Mouse (Mus musculus) frontal cortex, adult 2 months (tissue): ENCODE measurements around the gene Zbed3. TPM values are rescaled to one million over a fixed set of nuclear protein-coding genes. Genes with fewer than 3 reads are reported as not detected.
"Not testable (repeated sequence)": the region's sequence is repeated elsewhere in the genome, so short reads cannot be mapped to it uniquely, and the experiment has no call there.

ENCODE experiments used
- DNase-seq, 2 experiments: peaks; one replicate each; pipeline ENCODE4 v3.0.0; 2022; ENCODE audit warnings: low spot score in 1 of 2; ENCODE audit errors: extremely low spot score in 1 of 2
- polyA plus RNA-seq: library from polyadenylated mRNA; depleted of rRNA; stranded (reverse); fragments of >200 nt; gene quantifications from 2 replicates; pipeline ENCODE4 v1.2.3, GENCODE M21; 2012; rRNA removed

Gene Zbed3
- polyA plus RNA-seq, 1 experiment, result 16.6 TPM

DNA sequence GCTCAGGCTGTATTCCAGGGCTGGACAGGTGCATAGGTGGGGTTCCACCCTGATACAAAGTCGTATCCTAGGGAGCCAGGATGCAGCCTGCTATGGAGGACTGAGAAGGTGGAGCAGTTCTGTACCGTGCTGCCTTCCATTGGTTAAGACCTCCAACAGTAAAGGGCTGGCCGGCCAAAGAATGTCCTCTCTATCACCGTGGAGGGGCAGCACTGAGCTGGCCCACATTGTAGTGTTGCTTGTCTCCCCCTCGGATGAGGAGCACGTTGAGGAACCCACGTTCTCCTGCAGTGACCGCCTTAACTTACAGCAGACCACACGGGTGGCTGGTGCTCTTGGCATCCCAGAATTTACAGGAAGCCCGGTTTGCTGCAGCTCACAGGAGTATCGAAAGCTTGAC, 7.1 kb downstream of the Zbed3 start:
- no peak for DNase-seq

DNA sequence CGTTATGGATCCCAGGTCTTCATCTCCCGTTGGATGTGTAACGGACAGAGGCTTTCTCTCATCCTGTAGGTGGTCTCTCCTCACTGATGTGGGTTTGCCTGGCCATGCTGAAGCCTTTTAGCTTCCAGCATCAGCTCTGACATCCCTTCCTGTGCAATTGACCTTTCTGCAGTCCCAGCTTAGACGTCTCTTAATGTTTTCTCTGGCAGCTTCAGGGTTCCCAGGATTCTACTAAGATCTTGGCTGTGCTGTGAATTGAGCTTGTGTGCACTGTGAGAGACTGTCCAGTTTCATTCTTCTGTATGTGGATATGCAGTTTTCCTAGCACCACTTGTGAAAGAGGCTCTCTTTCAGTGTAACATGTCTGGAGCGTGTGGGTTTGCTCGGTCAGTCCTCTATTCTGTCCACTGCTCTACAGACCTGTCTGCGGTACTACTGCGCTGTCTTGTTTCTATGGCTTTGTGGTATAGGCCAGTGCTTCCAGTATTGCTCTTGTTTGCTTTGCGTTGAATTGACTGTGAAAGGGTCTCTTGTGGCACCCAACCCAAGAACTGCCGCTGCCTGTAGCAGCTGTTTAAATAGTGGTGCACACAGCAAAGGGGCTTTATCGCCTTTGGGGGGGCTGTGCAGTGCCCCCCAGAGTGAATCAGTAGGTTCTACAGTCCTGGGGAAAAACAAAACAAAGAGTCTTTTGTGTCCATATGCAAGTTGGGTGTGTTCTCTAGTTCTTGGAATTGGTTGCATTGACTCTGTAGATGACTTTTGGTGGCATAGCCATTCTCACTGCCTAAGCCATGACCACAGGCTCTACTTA, 8.9 kb downstream of the Zbed3 start:
- no peak for DNase-seq

DNA sequence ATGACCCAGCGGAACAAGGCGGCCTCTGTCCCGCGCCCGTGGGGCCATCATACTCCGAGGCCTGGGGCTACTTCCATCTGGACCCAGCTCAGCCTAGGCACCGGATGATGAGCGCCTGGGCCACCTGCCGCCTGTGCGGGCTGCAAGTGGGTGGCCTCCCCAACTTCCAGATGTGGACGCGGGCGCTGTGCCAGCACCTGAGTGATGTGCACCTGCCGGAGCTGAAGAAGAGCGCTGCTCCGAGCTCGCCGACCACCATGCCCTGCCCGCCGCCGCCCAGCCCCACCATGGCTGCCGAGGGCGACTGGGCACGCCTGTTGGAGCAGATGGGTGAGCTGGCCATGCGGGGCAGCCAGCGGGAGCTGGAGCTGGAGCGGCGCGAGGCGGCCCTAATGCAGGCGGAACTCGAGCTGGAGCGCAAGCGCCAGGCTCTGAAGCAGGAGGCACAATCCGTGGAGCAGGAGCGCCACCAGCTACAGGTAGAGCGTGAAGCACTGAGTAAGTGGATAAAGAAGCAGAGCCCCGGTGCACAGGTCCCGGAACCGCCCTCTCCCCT, 12.8 kb downstream of the Zbed3 start:
- DNase-seq, result no peak

GRCm38 (mm10) chr13:95343470-95343869, 20.1 kb downstream of the Zbed3 start:
- DNase-seq, result no peak

DNA sequence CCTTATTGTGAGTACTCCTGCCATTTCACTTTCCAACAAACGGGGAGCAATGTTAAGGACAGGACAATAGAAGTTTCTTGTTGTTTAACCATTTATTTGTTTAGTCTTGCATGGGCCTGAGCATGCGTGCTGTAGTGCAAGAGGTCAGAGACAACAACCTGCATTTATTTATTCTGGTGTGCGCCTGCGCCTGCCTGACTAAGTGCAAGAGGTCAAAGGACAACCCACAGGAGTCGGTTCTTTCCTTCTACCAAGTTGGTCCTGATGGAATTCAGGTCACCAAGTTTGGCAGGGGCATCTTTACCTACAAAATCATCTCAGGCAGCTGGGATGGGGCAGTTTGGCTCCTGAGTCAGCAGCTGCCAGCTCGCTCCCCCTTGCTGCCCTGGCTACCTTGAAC, 22.5 kb downstream of the Zbed3 start:
- DNase-seq, result no peak

DNA sequence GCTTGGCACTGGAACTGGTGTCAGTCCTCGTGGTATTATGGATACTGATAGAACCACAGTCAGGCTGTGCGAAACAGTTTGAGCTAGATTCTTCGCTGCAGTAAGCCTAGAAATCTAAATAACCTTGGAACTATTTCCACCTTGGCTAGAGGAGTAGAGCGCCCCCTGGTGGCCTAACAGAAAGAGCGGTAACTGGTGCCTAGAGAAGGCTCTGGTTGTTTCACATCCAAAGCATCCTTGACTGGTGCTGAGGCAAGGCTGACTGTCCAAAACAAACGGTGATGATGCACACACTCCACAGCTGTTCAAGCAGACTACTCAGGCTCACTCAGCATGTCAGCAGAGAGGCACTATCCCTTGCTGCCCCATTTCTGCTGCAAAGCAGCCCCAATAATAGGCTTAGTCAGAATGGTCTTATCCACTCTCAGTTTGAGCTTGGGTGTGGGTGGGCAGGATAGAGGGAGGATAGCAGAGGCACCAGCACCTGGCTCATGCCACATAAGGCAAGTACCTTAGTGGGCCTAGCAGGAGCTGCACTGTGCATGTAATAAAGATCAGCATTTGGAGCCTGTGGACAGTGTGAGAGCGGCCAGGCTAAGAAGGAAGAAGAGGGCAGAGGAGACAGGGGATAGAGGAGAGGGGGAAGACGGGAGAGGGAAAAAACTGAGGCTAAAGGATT, 23.7 kb downstream of the Zbed3 start:
- peak; percentile 64 to 93 for DNase-seq

DNA sequence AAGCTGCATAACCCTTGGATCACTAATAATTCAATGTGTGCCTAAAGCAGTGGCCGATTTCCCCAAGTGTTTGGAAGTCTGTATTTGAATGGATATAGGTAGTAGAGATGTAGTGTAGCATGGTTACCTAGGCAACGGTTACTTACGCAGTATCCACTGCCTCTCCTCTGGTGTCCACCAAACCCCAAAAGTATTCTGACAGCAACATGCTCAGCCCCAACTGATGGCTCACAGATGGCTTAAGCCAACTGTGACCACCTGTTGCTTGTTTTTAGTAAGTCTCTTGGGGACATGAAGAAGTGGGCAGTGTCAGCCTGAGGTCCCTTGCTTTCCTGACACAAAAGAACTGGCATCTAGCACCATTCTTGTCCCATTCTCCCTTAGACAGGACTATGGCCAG, 25.1 kb downstream of the Zbed3 start:
- DNase-seq, result no peak

DNA sequence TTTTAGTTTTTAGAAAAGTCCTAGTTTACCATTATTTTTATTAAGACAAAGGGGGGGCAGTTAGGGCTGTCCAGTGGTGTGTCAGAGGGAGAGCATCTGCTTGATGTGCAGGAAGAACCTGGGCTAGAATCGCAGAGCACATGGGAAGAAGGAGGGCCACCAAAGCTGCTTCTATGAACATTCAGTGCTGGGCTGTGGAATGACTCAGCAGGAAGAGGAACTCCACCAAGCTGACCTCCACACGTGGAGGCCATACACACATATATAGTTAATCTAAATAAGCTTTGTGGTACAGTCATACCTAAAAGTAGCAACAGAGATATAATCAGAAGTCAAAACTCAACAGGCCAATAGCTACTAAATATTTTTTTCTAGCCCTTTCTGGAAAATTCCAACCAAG, 34.8 kb downstream of the Zbed3 start:
- DNase-seq, result no peak

GRCm38 (mm10) chr13:95363440-95363839, 40.0 kb downstream of the Zbed3 start:
- DNase-seq, result no peak

- DNase-seq, result no peak
These were observed 42.9 kb downstream of the Zbed3 start for GRCm38 (mm10) chr13:95366356-95366755.

- DNase-seq, result peak; percentile 77 to 97
These were observed 51.5 kb downstream of the Zbed3 start, which contains the start of gene Aggf1 for GRCm38 (mm10) chr13:95374701-95375553. TSS of gene Aggf1 (minus strand) at chr13:95375352.

DNA sequence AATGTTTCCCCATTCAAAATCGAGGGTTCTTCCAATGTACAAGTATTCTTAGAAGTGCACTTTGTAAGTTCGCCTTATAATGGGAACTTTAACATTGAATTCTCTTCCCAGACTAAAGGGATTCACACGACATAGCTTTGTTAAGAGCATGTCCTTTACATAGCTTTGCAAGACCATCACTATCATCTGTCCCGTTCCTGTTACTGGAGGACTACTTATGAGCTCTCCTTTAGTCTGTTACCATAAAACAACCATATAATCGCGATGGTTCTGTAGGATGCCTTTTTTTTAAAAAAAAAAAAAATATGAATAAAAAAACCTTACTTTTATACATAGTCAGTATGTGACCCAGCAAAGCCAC, 52.1 kb downstream of the Zbed3 start:
- DNase-seq, result no peak

GRCm38 (mm10) chr13:95376689-95377289, 53.4 kb downstream of the Zbed3 start:
- DNase-seq, result not testable (repeated sequence)

- DNase-seq, result no peak
These were observed 55.3 kb downstream of the Zbed3 start for GRCm38 (mm10) chr13:95378696-95379095.

- DNase-seq, result no peak
These were observed 59.0 kb downstream of the Zbed3 start for GRCm38 (mm10) chr13:95382418-95382817.

Other genes starting within 250 kb of the Zbed3 start
- gene Pde8b, start 73.3 kb upstream of the Zbed3 start, polyA plus RNA-seq, result 46.6 and 48.8 TPM in 2 replicates
- 37.5 and 39.1 TPM in 2 replicates for gene Aggf1, start 51.7 kb downstream of the Zbed3 start, polyA plus RNA-seq
- gene Crhbp, start 121.3 kb downstream of the Zbed3 start, polyA plus RNA-seq, result 21.1 and 21.7 TPM in 2 replicates
- gene S100z, start 155.1 kb downstream of the Zbed3 start, polyA plus RNA-seq, result not detected in 2 replicates
- 0.38 and 0.46 TPM in 2 replicates for gene F2rl1, start 201.6 kb downstream of the Zbed3 start, polyA plus RNA-seq